Mouse (Mus musculus) stomach, postnatal 0 days (tissue): Measurements from ENCODE around the gene Slc9a1. TPM values are rescaled to one million over a fixed set of nuclear protein-coding genes. Genes with fewer than 3 reads are reported as not detected.
A peak's percentile ranks its signal among the peaks of the same experiment; 100 is the strongest.

Source experiments
- ATAC-seq: fragments of 200-750 bp; cut with Nextera tagmentation; 2 replicates; pipeline ENCODE4 v1.8.0; 2017; ENCODE audit not compliant: low FRiP score, low TSS enrichment
- DNase-seq: peaks from one replicate; pipeline ENCODE4 v3.0.0-alpha.2; 2016; ENCODE audit warnings: low spot score
- H3K27ac ChIP-seq: fragments of 300-500 bp; sonication (generic); replicated peaks from 2 replicates; pipeline ENCODE4 v1.5.1; 2014; ENCODE audit warnings: mild to moderate bottlenecking, control low read depth
- H3K27me3 ChIP-seq: fragments of 300-500 bp; sonication (generic); 2 replicates; pipeline ENCODE4 v1.6.1; 2014; ENCODE audit warnings: low read length; ENCODE audit not compliant: control insufficient read depth, insufficient read depth
- H3K36me3 ChIP-seq: fragments of 300-500 bp; sonication (generic); 2 replicates; pipeline ENCODE4 v1.6.1; 2014; ENCODE audit warnings: low read length, mixed read lengths; ENCODE audit not compliant: control insufficient read depth, insufficient read depth
- H3K4me1 ChIP-seq: fragments of 300-500 bp; sonication (generic); replicated peaks from 2 replicates; pipeline ENCODE4 v1.6.1; 2014; ENCODE audit warnings: antibody characterized with exemption; ENCODE audit not compliant: control insufficient read depth, insufficient read depth
- H3K4me2 ChIP-seq: fragments of 300-500 bp; sonication (generic); replicated peaks from 2 replicates; pipeline ENCODE4 v1.6.1; 2014; ENCODE audit warnings: low read depth, mild to moderate bottlenecking, control low read depth, moderate library complexity
- H3K4me3 ChIP-seq: fragments of 300-500 bp; sonication (generic); 2 replicates; pipeline ENCODE4 v1.5.1; 2014; ENCODE audit warnings: low read depth, low read length, control low read depth
- H3K9ac ChIP-seq: fragments of 300-500 bp; sonication (generic); 2 replicates; pipeline ENCODE4 v1.6.1; 2014; ENCODE audit warnings: mild to moderate bottlenecking, low read length, control low read depth, mixed read lengths
- H3K9me3 ChIP-seq: fragments of 300-500 bp; sonication (generic); 2 replicates; pipeline ENCODE4 v1.6.1; 2016; ENCODE audit warnings: low read length; ENCODE audit not compliant: control insufficient read depth
- CTCF ChIP-seq: IDR thresholded peaks from 2 replicates; pipeline ENCODE4 v1.5.1; 2016; ENCODE audit warnings: antibody characterized with exemption, low read depth, mild to moderate bottlenecking, moderate library complexity
- EP300 ChIP-seq: optimal IDR thresholded peaks from 2 replicates; pipeline ENCODE3; 2016; ENCODE audit warnings: antibody characterized with exemption
- WGBS: fragments of 180-500 bp; shearing (Covaris S2); extraction: QIAGEN DNeasy Blood & Tissue Kit; methylation state at CpG from one replicate; pipeline ENCODE4 v1.1.7; 2014; 5-methylcytosine and 5-hydroxymethylcytosine counted together
- polyA plus RNA-seq: library from polyadenylated mRNA; unstranded; fragments of >200 nt; fragmentation: Nextera tagmentation; extraction: Ambion mirVana; gene quantifications from 2 replicates; pipeline ENCODE4 v1.2.1, GENCODE M21; 2015

Slc9a1 gene
- polyA plus RNA-seq, 1 experiment from 2014 or later: 6.0 TPM

GRCm38 (mm10) chr4:133396079-133396478 is 26.6 kb downstream of the Slc9a1 start:
- ATAC-seq: no peak
- WGBS: 67% methylated on average over 2 of the region's 2 CpGs

GRCm38 (mm10) chr4:133397299-133397698 is 27.8 kb downstream of the Slc9a1 start:
- no peaks in the 10 kb centered on the region for H3K9me3 ChIP-seq
- H3K36me3 ChIP-seq: no peaks in the 10 kb centered on the region
- H3K27ac ChIP-seq: no peak overlapping the region
- DNase-seq (no peak), ATAC-seq (no peak)
- 54% methylated on average over 5 of the region's 5 CpGs for WGBS
- H3K4me3 ChIP-seq: no peak overlapping the region
- H3K27me3 ChIP-seq: no peaks in the 10 kb centered on the region
- H3K4me2 ChIP-seq: no peak overlapping the region
- peaks cover 14% of the 10 kb centered on the region; the same call in 1 of the 2 replicates for H3K4me1 ChIP-seq
- TF ChIP-seq CTCF (0 out of 2 replicates have a peak, but pooled peaks have one; percentile 6), EP300 (no peak)
- no peak overlapping the region for H3K9ac ChIP-seq

More at GRCm38 (mm10) chr4:133396079-133396478, 26.6 kb downstream of the Slc9a1 start:
- no peak for TF ChIP-seq EP300
- TF ChIP-seq CTCF: no peak
- Histone ChIP-seq H3K4me1 (peaks cover 21% of the 10 kb centered on the region; the same call in 1 of the 2 replicates), H3K36me3 (no peaks in the 10 kb centered on the region), H3K27ac (peak overlapping the region; percentile 35), H3K9me3 (no peaks in the 10 kb centered on the region), H3K4me3 (no peak overlapping the region), H3K4me2 (no peak overlapping the region), H3K27me3 (no peaks in the 10 kb centered on the region), H3K9ac (no peak overlapping the region)
- DNase-seq: no peak

- Histone ChIP-seq H3K9me3 (no peaks in the 10 kb centered on the region), H3K27me3 (no peaks in the 10 kb centered on the region), H3K4me2 (no peak overlapping the region), H3K4me3 (no peak overlapping the region), H3K9ac (no peak overlapping the region), H3K27ac (no peak overlapping the region), H3K4me1 (peaks cover 14% of the 10 kb centered on the region; the same call in 1 of the 2 replicates), H3K36me3 (no peaks in the 10 kb centered on the region)
- DNase-seq (no peak), ATAC-seq (no peak)
- WGBS: 82% methylated on average over 8 of the region's 8 CpGs
- TF ChIP-seq CTCF (no peak), EP300 (no peak)
Observed at GRCm38 (mm10) chr4:133397961-133398360, 28.5 kb downstream of the Slc9a1 start.

- H3K4me1 ChIP-seq: peaks cover 14% of the 10 kb centered on the region; the same call in 1 of the 2 replicates
- H3K4me3 ChIP-seq: no peak overlapping the region
- H3K36me3 ChIP-seq: no peaks in the 10 kb centered on the region
- TF ChIP-seq EP300: no peak
- no peak for TF ChIP-seq CTCF
- ATAC-seq: no peak
- no peaks in the 10 kb centered on the region for H3K9me3 ChIP-seq
- H3K27me3 ChIP-seq: no peaks in the 10 kb centered on the region
- peak overlapping the region; percentile 74; the same call in 1 of the 2 replicates for H3K27ac ChIP-seq
- H3K4me2 ChIP-seq: no peak overlapping the region
- 0 out of 2 replicates have a peak overlapping the region, but pooled peaks have one; percentile 23 for H3K9ac ChIP-seq
- 79% methylated on average over 5 of the region's 5 CpGs for WGBS
- DNase-seq: no peak
Observed at GRCm38 (mm10) chr4:133398619-133399018, 29.1 kb downstream of the Slc9a1 start.

DNA sequence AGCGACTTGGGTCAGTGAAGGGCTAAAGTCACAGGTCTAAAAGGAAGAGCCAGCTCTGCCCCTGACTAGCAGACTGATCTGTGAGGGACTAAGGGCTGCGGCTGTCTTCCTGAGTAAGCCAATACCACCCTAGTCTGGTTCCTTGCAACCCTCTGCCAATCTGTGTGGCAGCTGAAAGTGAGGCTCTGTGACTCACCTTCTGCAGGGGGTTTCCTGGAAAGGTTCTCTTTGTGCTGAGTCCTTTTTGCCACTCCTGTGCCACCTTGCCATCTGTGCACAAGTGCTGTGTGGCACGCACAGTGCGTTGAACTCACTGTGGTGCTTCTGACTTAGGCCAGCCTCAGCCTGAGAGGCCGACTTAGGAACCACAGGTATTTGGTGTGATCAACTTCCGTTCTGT is 30.0 kb downstream of the Slc9a1 start:
- no peak for TF ChIP-seq CTCF
- TF ChIP-seq EP300: no peak
- H3K27ac ChIP-seq: peak overlapping the region; percentile 74

GRCm38 (mm10) chr4:133400098-133400497 is 30.6 kb downstream of the Slc9a1 start:
- TF ChIP-seq EP300: no peak
- no peak for TF ChIP-seq CTCF
- Histone ChIP-seq H3K4me1 (peaks cover 7% of the 10 kb centered on the region; the same call in 1 of the 2 replicates), H3K4me3 (no peak overlapping the region), H3K36me3 (no peaks in the 10 kb centered on the region), H3K27ac (peak overlapping the region; percentile 74), H3K9ac (no peak overlapping the region), H3K9me3 (no peaks in the 10 kb centered on the region), H3K27me3 (no peaks in the 10 kb centered on the region), H3K4me2 (no peak overlapping the region)
- DNase-seq (no peak), ATAC-seq (no peak)
- WGBS: 62% methylated on average over 7 of the region's 7 CpGs

More for the DNA sequence above, 30.0 kb downstream of the Slc9a1 start:
- WGBS: 69% methylated on average over 6 of the region's 6 CpGs
- Histone ChIP-seq H3K4me1 (peaks cover 11% of the 10 kb centered on the region; the same call in 1 of the 2 replicates), H3K4me3 (no peak overlapping the region), H3K9me3 (no peaks in the 10 kb centered on the region), H3K9ac (no peak overlapping the region), H3K27me3 (no peaks in the 10 kb centered on the region), H3K36me3 (no peaks in the 10 kb centered on the region), H3K4me2 (no peak overlapping the region)
- DNase-seq (peak; percentile 53), ATAC-seq (peak; percentile 57)
